Mouse (Mus musculus) left cerebral cortex, postnatal 4 days (tissue): ENCODE data around the gene Rnf157. TPM values are rescaled to one million over a fixed set of nuclear protein-coding genes. Genes with fewer than 3 reads are reported as not detected.

Experiments
- DNase-seq: peaks from one replicate; pipeline ENCODE4 v3.0.0-alpha.2; 2022
- intact Hi-C: fragments of 180-260 bp; cut with DNase I; formaldehyde crosslinking; loops from one replicate; pipeline ENCODE4 v1.15.1; 2025
- total RNA-seq, 2 experiments: library from RNA; stranded (reverse); gene quantifications; 2 replicates each; pipeline ENCODE4 v1.2.3; 2021

Rnf157 gene
- 100 to 1,000 TPM; 187 to 192 TPM for total RNA-seq

- intact Hi-C loops: no loop called here
- peak; percentile 88 for DNase-seq
Measured at GRCm38 (mm10) chr11:116412904-116413630, at the start of gene Rnf157. Rnf157 (minus strand) TSS chr11:116413032.

- intact Hi-C loops: no loop called here
Measured at GRCm38 (mm10) chr11:116459786-116460185, 47.0 kb upstream of the Rnf157 start.

GRCm38 (mm10) chr11:116456234-116456633 is 43.4 kb upstream of the Rnf157 start:
- no peak for DNase-seq
- intact Hi-C loops: no loop called here

More at GRCm38 (mm10) chr11:116459786-116460185, 47.0 kb upstream of the Rnf157 start:
- DNase-seq: no peak

GRCm38 (mm10) chr11:116453889-116454288 is 41.1 kb upstream of the Rnf157 start:
- DNase-seq: no peak
- intact Hi-C loops: no loop called here

- DNase-seq: no peak
- intact Hi-C loops: no loop called here
Measured at GRCm38 (mm10) chr11:116449341-116449740, 36.5 kb upstream of the Rnf157 start.

- no peak for DNase-seq
- intact Hi-C loops: loop anchor here (2.0 kb wide), 1 partner anchor 129 kb away; no protein-coding TSS in a partner anchor
Measured at GRCm38 (mm10) chr11:116447822-116448221, 35.0 kb upstream of the Rnf157 start.

- intact Hi-C loops: loop anchor here (2.0 kb wide), 1 partner anchor 128 kb away; no protein-coding TSS in a partner anchor
- DNase-seq: no peak
Measured at GRCm38 (mm10) chr11:116446308-116446887, 33.6 kb upstream of the Rnf157 start.

- intact Hi-C loops: loop anchor here (2.0 kb wide), 1 partner anchor 127 kb away; no protein-coding TSS in a partner anchor
- DNase-seq: peak; percentile 93
Measured at GRCm38 (mm10) chr11:116445596-116446307, 32.9 kb upstream of the Rnf157 start.

GRCm38 (mm10) chr11:116443935-116444334 is 31.1 kb upstream of the Rnf157 start:
- intact Hi-C loops: no loop called here
- no peak for DNase-seq

GRCm38 (mm10) chr11:116443311-116443710 is 30.5 kb upstream of the Rnf157 start:
- intact Hi-C loops: no loop called here
- DNase-seq: no peak

- intact Hi-C loops: no loop called here
- DNase-seq: no peak
Measured at GRCm38 (mm10) chr11:116442867-116443177, 30.0 kb upstream of the Rnf157 start.

GRCm38 (mm10) chr11:116442129-116442866 is 29.5 kb upstream of the Rnf157 start:
- intact Hi-C loops: no loop called here

GRCm38 (mm10) chr11:116440408-116441068 is 27.7 kb upstream of the Rnf157 start:
- intact Hi-C loops: no loop called here
- DNase-seq: peak; percentile 41

More at GRCm38 (mm10) chr11:116442129-116442866, 29.5 kb upstream of the Rnf157 start:
- no peak for DNase-seq

GRCm38 (mm10) chr11:116439269-116440240 is 26.7 kb upstream of the Rnf157 start:
- intact Hi-C loops: no loop called here
- no peak for DNase-seq

GRCm38 (mm10) chr11:116437541-116437940 is 24.7 kb upstream of the Rnf157 start:
- no peak for DNase-seq
- intact Hi-C loops: no loop called here

GRCm38 (mm10) chr11:116436725-116437331 is 24.0 kb upstream of the Rnf157 start:
- intact Hi-C loops: no loop called here

GRCm38 (mm10) chr11:116435992-116436724 is 23.3 kb upstream of the Rnf157 start:
- DNase-seq: no peak
- intact Hi-C loops: no loop called here

More at GRCm38 (mm10) chr11:116436725-116437331, 24.0 kb upstream of the Rnf157 start:
- DNase-seq: no peak
